Mouse (Mus musculus) heart, embryonic 15.5 days (tissue): ENCODE data around the gene Orai1. TPM values are rescaled to one million over a fixed set of nuclear protein-coding genes. Genes with fewer than 3 reads are reported as not detected.
"Not testable (repeated sequence)": the region's sequence is repeated elsewhere in the genome, so short reads cannot be mapped to it uniquely, and the experiment has no call there.

Experiments
- ATAC-seq: fragments of 200-750 bp; cut with Nextera tagmentation; replicated peaks from 2 replicates; pipeline ENCODE4 v1.8.0; 2017; ENCODE audit warnings: low read depth, moderate TSS enrichment; ENCODE audit not compliant: insufficient number of reproducible peaks, insufficient read depth, low FRiP score
- H3K27ac ChIP-seq: fragments of 300-500 bp; sonication (generic); 2 replicates; pipeline ENCODE4 v1.5.1; 2015; ENCODE audit warnings: mild to moderate bottlenecking, inconsistent platforms
- H3K27me3 ChIP-seq: fragments of 300-500 bp; sonication (generic); 2 replicates; pipeline ENCODE4 v1.6.1; 2015; ENCODE audit warnings: inconsistent platforms
- H3K36me3 ChIP-seq: fragments of 300-500 bp; sonication (generic); 2 replicates; pipeline ENCODE4 v1.6.1; 2015; ENCODE audit warnings: mild to moderate bottlenecking, inconsistent platforms
- H3K4me1 ChIP-seq: fragments of 300-500 bp; sonication (generic); replicated peaks from 2 replicates; pipeline ENCODE4 v1.6.1; 2015; ENCODE audit warnings: inconsistent platforms
- H3K4me2 ChIP-seq: fragments of 300-500 bp; sonication (generic); 2 replicates; pipeline ENCODE4 v1.6.1; 2015; ENCODE audit warnings: inconsistent platforms, mild to moderate bottlenecking, moderate library complexity
- H3K4me3 ChIP-seq: fragments of 300-500 bp; sonication (generic); 2 replicates; pipeline ENCODE4 v1.5.1; 2015; ENCODE audit warnings: mild to moderate bottlenecking, inconsistent platforms
- H3K9ac ChIP-seq: fragments of 300-500 bp; sonication (generic); 2 replicates; pipeline ENCODE4 v1.6.1; 2015; ENCODE audit warnings: mild to moderate bottlenecking, inconsistent platforms
- H3K9me3 ChIP-seq: fragments of 300-500 bp; sonication (generic); replicated peaks from 2 replicates; pipeline ENCODE4 v1.6.1; 2016; ENCODE audit warnings: inconsistent platforms
- WGBS: fragments of 180-500 bp; shearing (Covaris S2); methylation state at CpG from one replicate; pipeline ENCODE4 v1.1.7; 2015; ENCODE audit warnings: mixed read lengths; 5-methylcytosine and 5-hydroxymethylcytosine counted together
- polyA plus RNA-seq: library from polyadenylated mRNA; unstranded; fragments of >200 nt; fragmentation: Nextera tagmentation; extraction: Ambion mirVana; gene quantifications from 2 replicates; pipeline ENCODE4 v1.2.1, GENCODE M21; 2015

Orai1 gene
- 17.3 and 19.0 TPM in 2 replicates for polyA plus RNA-seq

- Histone ChIP-seq H3K4me1 (peaks cover 54% of the 10 kb centered on the region), H3K9me3 (no peaks in the 10 kb centered on the region), H3K27ac (peak within 1 kb of the TSS; percentile 97), H3K27me3 (no peaks in the 10 kb centered on the region), H3K4me3 (peak within 1 kb of the TSS; percentile 81), H3K4me2 (peak within 1 kb of the TSS; percentile 71), H3K9ac (peak within 1 kb of the TSS; percentile 82), H3K36me3 (no peaks in the 10 kb centered on the region)
- under 1% methylated on average over 96 of the region's 106 CpGs for whole genome bisulfite sequencing
- peak; percentile 94 for ATAC-seq
These were observed at the start of gene Orai1 for GRCm38 (mm10) chr5:123014753-123015701. TSS of gene Orai1 (plus strand) at chr5:123015074.

DNA sequence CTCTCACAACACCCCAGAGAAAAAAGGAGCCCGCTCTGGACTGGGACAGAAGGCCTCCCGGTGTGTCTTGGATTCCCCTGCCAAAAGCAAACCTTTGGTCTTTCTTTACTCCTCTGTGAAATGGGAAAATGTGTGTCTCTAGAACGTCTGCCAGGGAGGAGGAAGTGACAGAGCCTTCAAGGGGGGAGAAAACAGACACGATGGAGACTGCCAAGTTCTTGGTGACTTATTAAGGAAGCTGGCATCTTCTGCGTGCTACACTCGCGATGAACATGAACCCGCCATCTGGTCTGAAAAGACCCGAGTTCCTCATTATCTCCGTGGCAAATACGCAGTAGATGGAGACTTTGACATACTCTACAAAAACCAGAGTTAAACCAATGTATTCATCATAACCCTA lies 49.4 kb upstream of the Orai1 start:
- WGBS, result 82% methylated on average over 11 of the region's 11 CpGs
- H3K4me2 ChIP-seq, result no peak overlapping the region
- H3K27me3 ChIP-seq, result no peaks in the 10 kb centered on the region
- H3K9ac ChIP-seq, result no peak overlapping the region
- H3K9me3 ChIP-seq, result no peaks in the 10 kb centered on the region
- H3K4me3 ChIP-seq, result no peak overlapping the region
- no peaks in the 10 kb centered on the region for H3K4me1 ChIP-seq
- no peak for ATAC-seq
- H3K27ac ChIP-seq, result no peak overlapping the region
- no peaks in the 10 kb centered on the region for H3K36me3 ChIP-seq

- no peak for ATAC-seq
- no peaks in the 10 kb centered on the region for H3K27me3 ChIP-seq
These were observed 46.6 kb upstream of the Orai1 start for GRCm38 (mm10) chr5:122968322-122968721.

GRCm38 (mm10) chr5:122970056-122970455 lies 44.8 kb upstream of the Orai1 start:
- no peak overlapping the region for H3K4me3 ChIP-seq
- H3K9me3 ChIP-seq, result no peaks in the 10 kb centered on the region
- H3K4me1 ChIP-seq, result no peaks in the 10 kb centered on the region
- H3K27ac ChIP-seq, result no peak overlapping the region
- no peak for ATAC-seq
- no peak overlapping the region for H3K4me2 ChIP-seq
- H3K9ac ChIP-seq, result no peak overlapping the region
- H3K27me3 ChIP-seq, result no peaks in the 10 kb centered on the region
- 75% methylated on average over 5 of the region's 5 CpGs for WGBS
- H3K36me3 ChIP-seq, result no peaks in the 10 kb centered on the region

More at GRCm38 (mm10) chr5:122968322-122968721, 46.6 kb upstream of the Orai1 start:
- Histone ChIP-seq H3K9me3 (no peaks in the 10 kb centered on the region), H3K4me2 (no peak overlapping the region), H3K9ac (no peak overlapping the region), H3K4me1 (no peaks in the 10 kb centered on the region), H3K4me3 (no peak overlapping the region), H3K27ac (no peak overlapping the region), H3K36me3 (no peaks in the 10 kb centered on the region)
- 17% methylated on average over 4 of the region's 4 CpGs for WGBS

- Histone ChIP-seq H3K4me3 (no peak overlapping the region), H3K9me3 (no peaks in the 10 kb centered on the region), H3K4me1 (no peaks in the 10 kb centered on the region), H3K36me3 (no peaks in the 10 kb centered on the region), H3K27me3 (no peaks in the 10 kb centered on the region), H3K4me2 (no peak overlapping the region), H3K9ac (no peak overlapping the region), H3K27ac (no peak overlapping the region)
- 86% methylated on average over 4 of the region's 4 CpGs for WGBS
- ATAC-seq, result no peak
These were observed 43.4 kb upstream of the Orai1 start for GRCm38 (mm10) chr5:122971438-122971837.

GRCm38 (mm10) chr5:122972116-122972515 lies 42.8 kb upstream of the Orai1 start:
- Histone ChIP-seq H3K4me2 (no peak overlapping the region), H3K9ac (no peak overlapping the region), H3K4me3 (no peak overlapping the region), H3K36me3 (no peaks in the 10 kb centered on the region), H3K4me1 (no peaks in the 10 kb centered on the region), H3K27ac (no peak overlapping the region), H3K9me3 (no peaks in the 10 kb centered on the region), H3K27me3 (no peaks in the 10 kb centered on the region)
- ATAC-seq, result no peak
- WGBS, result 76% methylated on average over 9 of the region's 9 CpGs

- WGBS, result 92% methylated on average over 4 of the region's 4 CpGs
- H3K36me3 ChIP-seq, H3K27me3 ChIP-seq, H3K27ac ChIP-seq, H3K9ac ChIP-seq, H3K9me3 ChIP-seq, ATAC-seq, H3K4me1 ChIP-seq, H3K4me2 ChIP-seq, H3K4me3 ChIP-seq: not testable (repeated sequence)
These were observed 40.2 kb upstream of the Orai1 start for GRCm38 (mm10) chr5:122974701-122975100.

GRCm38 (mm10) chr5:122978970-122979369 lies 35.9 kb upstream of the Orai1 start:
- no peak overlapping the region for H3K4me3 ChIP-seq
- H3K36me3 ChIP-seq, result no peaks in the 10 kb centered on the region
- no peaks in the 10 kb centered on the region for H3K9me3 ChIP-seq
- 40% methylated on average over 8 of the region's 8 CpGs for WGBS
- H3K27me3 ChIP-seq, result no peaks in the 10 kb centered on the region
- 0 out of 2 replicates have a peak overlapping the region, but pooled peaks have one; percentile 10 for H3K27ac ChIP-seq
- ATAC-seq, result no peak
- no peak overlapping the region for H3K9ac ChIP-seq
- H3K4me2 ChIP-seq, result 0 out of 2 replicates have a peak overlapping the region, but pooled peaks have one; percentile 6
- peaks cover 9% of the 10 kb centered on the region for H3K4me1 ChIP-seq

- no peaks in the 10 kb centered on the region for H3K36me3 ChIP-seq
- no peak overlapping the region for H3K4me3 ChIP-seq
- WGBS, result 82% methylated on average over 5 of the region's 5 CpGs
- ATAC-seq, result no peak
- no peaks in the 10 kb centered on the region for H3K9me3 ChIP-seq
- no peak overlapping the region for H3K27ac ChIP-seq
- no peak overlapping the region for H3K9ac ChIP-seq
- H3K27me3 ChIP-seq, result no peaks in the 10 kb centered on the region
- no peak overlapping the region for H3K4me2 ChIP-seq
- peaks cover 18% of the 10 kb centered on the region for H3K4me1 ChIP-seq
These were observed 30.4 kb upstream of the Orai1 start for GRCm38 (mm10) chr5:122984483-122984882.

DNA sequence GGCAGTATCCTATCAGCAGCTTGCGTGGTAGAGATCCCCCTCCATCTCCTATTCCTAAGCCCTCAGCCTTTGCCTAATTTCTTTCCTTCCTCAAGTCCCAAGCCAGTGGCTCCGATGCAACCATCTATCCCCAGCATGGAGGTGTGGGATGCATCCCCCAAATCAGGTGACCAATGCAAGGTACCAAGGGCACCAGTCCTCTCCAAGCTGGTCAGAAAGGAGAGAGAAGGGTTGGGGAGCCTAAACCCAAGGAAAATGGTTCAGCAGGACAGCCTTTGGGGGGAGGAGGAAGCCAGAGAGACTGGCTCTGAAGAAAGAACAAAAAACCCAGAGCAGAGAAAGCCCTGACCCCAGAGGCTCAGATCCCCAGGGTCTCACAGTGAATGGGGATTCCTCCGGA lies 29.6 kb upstream of the Orai1 start:
- Histone ChIP-seq H3K4me2 (no peak overlapping the region), H3K27ac (no peak overlapping the region), H3K9ac (no peak overlapping the region), H3K4me3 (no peak overlapping the region), H3K27me3 (no peaks in the 10 kb centered on the region), H3K36me3 (no peaks in the 10 kb centered on the region), H3K4me1 (peaks cover 25% of the 10 kb centered on the region), H3K9me3 (no peaks in the 10 kb centered on the region)
- 76% methylated on average over 3 of the region's 3 CpGs for WGBS
- no peak for ATAC-seq

DNA sequence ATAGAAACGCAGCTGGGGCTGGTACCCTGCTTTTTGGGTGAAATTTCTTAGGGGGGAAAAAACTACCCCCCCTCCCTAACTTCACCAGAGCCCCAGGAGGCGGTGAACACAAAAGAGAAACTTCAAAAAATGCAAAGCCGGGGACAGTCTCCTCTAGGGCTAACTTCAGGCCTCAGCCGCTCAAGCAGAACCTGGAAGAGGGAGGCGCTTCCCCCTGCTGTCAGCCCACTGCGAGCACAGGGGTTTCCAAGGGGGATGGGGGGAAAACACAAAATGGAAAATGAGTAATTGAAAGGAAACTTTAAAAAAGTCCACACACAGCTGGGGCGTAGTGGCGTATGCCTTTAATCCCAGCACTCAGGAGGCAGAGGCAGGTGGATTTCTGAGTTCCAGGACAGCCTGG lies 28.8 kb upstream of the Orai1 start:
- no peak overlapping the region for H3K9ac ChIP-seq
- WGBS, result 58% methylated on average over 8 of the region's 8 CpGs
- H3K4me2 ChIP-seq, result no peak overlapping the region
- no peaks in the 10 kb centered on the region for H3K36me3 ChIP-seq
- H3K27me3 ChIP-seq, result no peaks in the 10 kb centered on the region
- peaks cover 33% of the 10 kb centered on the region for H3K4me1 ChIP-seq
- H3K9me3 ChIP-seq, result no peaks in the 10 kb centered on the region
- no peak for ATAC-seq
- no peak overlapping the region for H3K27ac ChIP-seq
- no peak overlapping the region for H3K4me3 ChIP-seq
